Mouse (Mus musculus) erythroid progenitor cell, adult 5-6 weeks (primary cell): ENCODE measurements at regions not wholly inside any gene's neighbourhood (a gene's known extent, or its start where the extent isn't known, plus 50 kb on each side); places are given as distances from the start of the nearest gene placed in this dataset.

Experiments
- ATAC-seq: replicated peaks from 2 replicates; pipeline ENCODE4 v1.8.0; 2016; ENCODE audit warnings: moderate number of reproducible peaks, mild to moderate bottlenecking, moderate TSS enrichment, inconsistent platforms; ENCODE audit not compliant: poor library complexity, low FRiP score, severe bottlenecking

DNA sequence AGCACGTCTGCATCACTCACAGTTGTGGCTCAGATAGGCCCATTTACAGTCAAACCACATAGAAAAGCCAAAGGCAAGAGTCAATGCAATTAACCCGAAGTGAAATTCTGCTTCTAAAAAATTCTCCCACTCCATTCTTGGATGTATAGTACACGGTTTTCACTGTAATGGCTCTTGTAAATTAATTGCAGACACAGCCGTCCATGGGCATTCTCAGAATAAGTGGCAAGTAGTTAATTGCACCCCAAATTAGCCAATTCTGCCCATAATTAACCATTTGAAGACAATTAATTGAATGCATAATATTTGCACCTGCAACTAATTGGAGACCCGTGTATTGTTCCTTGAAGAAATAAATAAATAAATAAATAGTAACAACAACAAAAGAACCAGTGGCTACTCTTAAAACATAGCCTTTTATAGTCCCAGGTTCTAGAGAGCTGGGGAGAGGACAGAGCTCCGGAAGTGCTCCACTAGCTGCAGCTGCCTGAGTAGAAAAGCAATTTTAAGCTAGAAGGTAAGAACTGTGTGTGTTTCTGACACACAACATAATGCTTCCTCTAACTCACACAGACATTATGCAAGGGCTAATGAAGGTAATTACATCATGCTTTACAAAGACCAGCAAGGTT is 266.2 kb downstream of the Sox11 start:
- no peak for ATAC-seq

- ATAC-seq = no peak
These were observed 277.3 kb downstream of the Sox11 start for GRCm38 (mm10) chr12:27065011-27065517.

DNA sequence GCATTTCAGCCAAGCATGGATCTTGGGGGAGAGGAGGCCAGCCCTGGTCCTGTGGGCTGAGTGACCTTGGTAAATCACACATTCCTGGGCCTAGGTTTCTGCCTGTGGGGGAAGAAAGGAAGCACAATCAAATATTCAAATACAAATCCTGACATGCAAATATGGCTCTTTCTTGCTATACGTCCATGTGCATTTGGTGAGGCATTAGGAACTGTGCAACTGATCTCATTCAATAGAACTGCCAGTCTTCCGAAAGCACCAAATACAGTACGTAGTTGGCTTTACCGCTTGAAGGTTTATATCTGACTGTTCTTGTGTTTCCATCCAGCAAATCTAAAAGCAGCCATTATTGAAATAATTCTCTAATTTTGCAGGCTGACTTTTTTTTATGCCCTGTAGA is 278.9 kb downstream of the Sox11 start:
- no peak for ATAC-seq

DNA sequence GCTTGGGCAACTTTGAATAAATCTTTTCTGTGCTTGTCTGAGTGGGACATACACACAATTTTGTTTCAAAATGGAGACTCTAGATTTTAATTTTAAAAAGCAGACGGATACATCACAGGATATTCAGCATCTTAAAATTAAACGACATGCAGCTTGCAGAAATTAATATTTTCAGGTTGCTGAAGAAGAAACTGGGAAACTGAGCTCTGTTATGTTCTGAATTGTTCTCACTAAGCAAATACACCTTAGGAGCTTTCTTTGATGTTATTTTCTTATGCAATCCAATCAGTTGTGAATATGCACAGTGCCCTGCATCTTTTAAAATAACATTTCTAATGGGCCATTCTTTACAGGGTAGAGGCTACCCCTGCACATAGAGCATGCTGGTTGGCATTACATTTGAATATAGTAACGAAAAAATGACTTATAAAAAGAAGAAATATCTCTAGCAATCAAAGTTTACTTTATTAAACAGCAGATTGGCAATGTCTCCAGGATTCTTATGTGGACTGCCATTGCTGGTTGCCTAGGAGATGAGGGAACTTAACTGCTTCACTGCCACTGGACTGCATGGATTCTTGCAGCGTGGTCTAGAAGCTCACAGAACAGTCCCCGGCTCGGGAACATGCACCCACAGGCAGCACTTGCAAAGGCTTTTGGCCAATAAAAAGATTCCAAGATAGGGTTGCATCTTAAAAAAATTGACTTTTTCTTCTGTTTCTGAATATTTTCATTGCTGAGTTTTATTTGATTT is 279.7 kb downstream of the Sox11 start:
- ATAC-seq = no peak

GRCm38 (mm10) chr12:27062061-27062461 is 280.3 kb downstream of the Sox11 start:
- no peak for ATAC-seq

DNA sequence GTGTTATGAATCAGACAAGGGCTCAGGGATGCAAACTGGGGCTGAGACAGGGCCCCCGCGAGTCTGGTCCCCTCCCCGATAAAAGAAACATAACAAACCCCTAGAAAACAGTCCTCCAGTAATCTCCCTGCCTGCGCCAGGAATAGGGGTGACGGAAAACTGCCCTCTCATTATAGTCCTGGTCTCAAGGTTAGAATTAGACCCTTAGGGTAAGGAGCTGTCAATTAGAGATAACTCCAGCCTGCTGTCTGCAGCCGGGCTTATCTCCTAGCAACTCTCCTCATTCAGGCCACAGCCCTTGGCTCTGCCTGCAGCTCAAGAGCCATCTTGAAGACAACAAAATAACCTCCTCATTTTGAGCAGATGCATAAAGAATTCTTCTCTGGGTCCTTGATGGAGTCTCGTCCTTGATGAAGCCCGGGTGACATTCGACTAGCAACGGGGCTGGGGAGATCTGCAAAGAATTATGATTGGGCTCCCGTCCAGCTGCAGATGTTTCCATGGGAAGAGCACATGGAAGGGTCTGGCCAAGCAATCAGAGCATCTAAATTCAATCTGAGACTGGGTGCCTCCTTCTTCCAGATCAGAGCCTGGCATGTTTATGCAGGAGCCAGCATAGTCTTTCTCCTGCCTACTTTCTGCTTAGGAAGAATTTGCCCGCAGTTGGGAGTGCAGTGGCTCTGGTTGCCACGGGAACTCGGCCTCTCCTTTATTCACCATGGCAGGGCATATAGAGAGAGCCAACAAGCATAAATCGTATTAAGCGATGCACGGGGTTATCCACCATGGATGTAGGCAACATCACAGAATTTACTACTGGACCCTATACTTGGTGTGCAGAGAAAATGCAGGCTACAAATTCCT is 281.2 kb downstream of the Sox11 start:
- ATAC-seq = no peak

DNA sequence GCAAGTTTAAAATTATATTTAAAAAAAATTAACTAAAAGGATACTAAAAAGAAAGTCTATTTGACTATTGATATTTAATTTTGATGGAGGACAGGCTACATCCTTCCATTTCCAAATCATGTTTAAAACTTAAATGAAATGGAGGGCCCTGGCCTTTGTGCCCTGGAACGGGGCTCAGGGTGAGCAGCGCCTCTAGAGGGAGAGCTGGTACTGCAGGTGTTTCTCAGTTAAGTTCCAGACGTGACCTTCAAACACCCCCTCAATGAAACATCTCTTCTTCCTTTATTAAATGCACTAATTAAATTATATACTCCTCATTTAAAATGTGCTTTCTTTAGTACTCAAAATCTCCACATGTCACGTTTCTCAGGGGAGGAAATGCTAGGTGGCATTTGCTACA is 282.5 kb downstream of the Sox11 start:
- ATAC-seq = no peak

- ATAC-seq = no peak
These were observed 288.0 kb downstream of the Sox11 start for GRCm38 (mm10) chr12:27054411-27054810.

DNA sequence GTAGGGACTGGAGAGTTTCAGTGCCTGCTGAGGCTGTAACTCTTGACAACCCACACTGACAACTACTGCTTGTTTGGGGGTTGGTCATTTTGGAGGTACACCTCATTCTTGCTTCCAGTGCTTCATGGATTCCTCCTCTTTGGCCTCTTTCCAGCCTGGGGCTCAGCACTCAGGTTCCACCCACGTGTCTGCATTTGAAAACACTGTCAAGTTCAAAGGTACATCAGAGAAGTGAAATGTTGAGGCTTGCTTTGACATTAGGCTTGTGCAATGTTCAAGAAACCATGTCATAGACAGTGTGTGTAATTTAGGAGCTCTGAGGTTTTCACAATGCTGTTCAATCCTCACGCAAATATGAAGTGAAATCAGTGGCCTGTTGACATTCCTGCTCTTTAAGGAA is 304.5 kb downstream of the Sox11 start:
- no peak for ATAC-seq

- no peak for ATAC-seq
These were observed 322.6 kb downstream of the Sox11 start for GRCm38 (mm10) chr12:27019751-27020150.

GRCm38 (mm10) chr12:27018366-27018765 is 324.0 kb downstream of the Sox11 start:
- no peak for ATAC-seq

DNA sequence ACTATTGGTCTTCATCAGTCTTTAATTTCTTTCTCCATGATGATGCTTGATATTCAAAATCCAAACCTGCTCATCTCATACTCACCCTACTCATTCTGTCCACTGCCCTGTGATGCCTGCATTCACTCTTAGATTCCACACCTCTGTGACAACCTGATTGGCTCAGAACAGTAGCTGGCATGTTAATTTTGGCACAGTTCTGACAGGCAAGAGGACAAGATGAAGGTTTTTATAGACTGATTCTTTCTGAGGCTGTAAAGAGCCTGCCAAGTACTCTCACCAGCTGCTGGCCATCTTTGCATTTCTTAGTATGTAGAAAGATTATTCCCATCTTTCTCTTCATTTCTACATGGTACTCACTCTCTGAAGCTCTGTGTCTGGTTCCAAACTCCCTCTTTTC is 343.1 kb downstream of the Sox11 start:
- ATAC-seq = no peak

DNA sequence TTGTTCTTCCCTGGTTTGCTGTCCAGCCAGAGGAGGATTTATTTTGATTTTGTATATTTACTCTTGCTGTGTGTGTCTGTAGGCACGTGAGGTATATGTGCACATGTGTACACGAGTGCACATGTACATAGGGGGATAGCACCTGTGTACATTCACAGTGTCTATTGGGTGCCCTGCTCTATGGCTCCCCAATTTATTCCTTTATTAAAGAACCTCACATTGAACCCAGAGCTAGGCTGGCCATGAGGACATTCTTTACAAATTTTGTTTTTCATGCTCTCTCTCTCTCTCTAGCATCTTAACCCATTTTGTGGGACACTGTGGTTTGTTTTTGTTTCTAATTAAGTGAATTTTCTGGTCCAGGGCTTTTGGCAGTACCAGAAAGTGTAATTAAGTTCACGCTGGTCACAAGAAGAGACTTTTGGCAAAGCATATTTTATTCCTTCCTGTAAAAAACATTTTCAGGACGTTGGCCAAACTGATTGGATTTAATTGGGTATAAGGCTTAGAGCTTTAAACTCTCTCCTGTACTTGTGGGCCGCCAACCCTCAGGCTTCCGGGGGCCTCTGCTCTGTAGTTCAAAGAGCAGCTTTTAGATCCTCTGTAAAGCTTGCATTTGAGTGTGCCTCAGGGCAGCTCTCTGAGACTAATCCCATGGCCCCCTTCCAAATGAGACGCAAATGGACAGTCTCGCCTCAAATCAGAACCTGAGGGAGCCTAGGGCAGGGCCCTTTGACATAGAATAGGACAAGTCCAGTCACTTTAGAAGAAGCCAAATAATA is 365.9 kb downstream of the Sox11 start:
- ATAC-seq = no peak

- no peak for ATAC-seq
These were observed 369.8 kb downstream of the Sox11 start for GRCm38 (mm10) chr12:26972495-26973113.

GRCm38 (mm10) chr12:26967018-26967737 is 375.2 kb downstream of the Sox11 start:
- no peak for ATAC-seq

DNA sequence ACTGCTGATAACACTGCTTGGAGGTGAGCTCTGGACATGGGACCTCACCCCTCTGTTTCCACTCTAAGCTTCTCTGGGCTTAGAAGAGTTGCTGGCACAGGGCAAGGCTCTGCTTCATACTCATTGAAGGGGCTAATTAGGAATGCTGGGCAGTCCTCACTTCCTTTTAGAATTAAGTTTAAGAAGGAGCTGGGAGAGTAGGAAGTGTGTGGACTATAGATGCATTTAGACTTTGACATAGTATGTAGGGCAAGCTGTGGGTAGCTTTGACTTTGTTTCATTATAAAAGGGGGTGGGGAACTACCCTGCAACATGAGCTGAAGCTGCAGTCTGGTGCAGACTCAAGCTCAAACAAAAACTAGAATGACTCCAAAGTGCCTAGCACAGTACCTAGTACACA is 378.5 kb downstream of the Sox11 start:
- ATAC-seq = no peak

- ATAC-seq = no peak
These were observed 402.5 kb downstream of the Sox11 start for GRCm38 (mm10) chr12:26939831-26940230.

DNA sequence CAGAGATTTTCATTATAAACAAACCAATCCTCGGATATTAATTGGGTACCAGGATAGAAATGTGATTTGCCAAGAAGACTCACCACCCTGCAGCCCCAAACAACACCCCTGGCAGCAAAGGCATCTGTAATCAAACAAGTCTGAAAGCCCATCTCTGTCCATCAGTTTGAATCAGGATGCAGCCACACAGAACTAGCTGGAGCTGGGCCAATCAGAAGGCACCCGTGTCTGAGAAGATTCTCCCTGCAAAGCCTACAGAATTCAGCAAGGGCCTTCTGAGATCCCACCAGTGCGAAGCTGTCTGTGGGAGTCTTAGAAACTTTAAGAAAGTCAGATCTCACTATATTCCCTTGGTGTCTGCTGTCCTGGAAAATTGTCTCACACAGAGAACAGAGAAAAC is 404.5 kb downstream of the Sox11 start:
- no peak for ATAC-seq
